Mouse (Mus musculus): Measurements from ENCODE around the gene Zscan4-ps3. TPM values are rescaled to one million over a fixed set of nuclear protein-coding genes. Genes with fewer than 3 reads are reported as not detected.
"Not testable (repeated sequence)": the region's sequence is repeated elsewhere in the genome, so short reads cannot be mapped to it uniquely, and the experiment has no call there.

Zscan4-ps3 gene
- total RNA-seq (2022): not detected

DNA sequence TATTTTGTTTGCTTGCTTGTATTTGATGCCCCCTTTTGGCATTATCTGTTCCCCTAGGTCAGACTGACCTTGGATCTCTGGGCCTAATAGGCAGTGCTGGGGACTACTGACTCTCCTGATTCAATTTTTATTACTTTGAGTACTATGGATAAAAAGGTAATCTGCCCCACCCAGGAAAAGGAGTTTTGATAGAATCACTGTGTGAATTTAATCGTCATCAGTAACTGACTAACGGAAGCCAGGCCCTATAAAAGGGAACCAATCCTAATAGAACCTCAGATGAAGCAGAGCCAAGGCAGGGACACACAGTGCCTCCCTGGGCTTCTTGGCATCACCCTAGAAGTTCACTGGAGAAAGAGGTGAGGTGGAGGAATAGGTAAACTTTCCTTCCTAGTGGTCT, at the start of gene Zscan4-ps3:
Zscan4-ps3 (plus strand) TSS at position 301 of the 400 bp plus-strand sequence.
- DNase-seq (ENCODE audit: low spot score in 2 of 2): not testable (repeated sequence)

- DNase-seq (ENCODE audit: low spot score in 2 of 2): not testable (repeated sequence)
Measured at GRCm38 (mm10) chr7:11617082-11617481, 8.0 kb downstream of the Zscan4-ps3 start.

Other genes starting within 250 kb of the Zscan4-ps3 start
- gene Zscan4f, start 211.4 kb upstream of the Zscan4-ps3 start, total RNA-seq (2022): not detected
- not detected for gene Zscan4-ps2, start 95.0 kb upstream of the Zscan4-ps3 start, total RNA-seq (2022)
- not detected for gene Vmn1r72, start 70.8 kb downstream of the Zscan4-ps3 start, total RNA-seq (2022)
- not detected for gene Vmn1r73, start 121.0 kb downstream of the Zscan4-ps3 start, total RNA-seq (2022)
- gene Vmn1r74, start 224.7 kb downstream of the Zscan4-ps3 start, total RNA-seq (2022): not detected

Data from layer of hippocampus, adult 8-10 months (tissue).